Mouse (Mus musculus) stomach, embryonic 15.5 days (tissue): ENCODE results near the gene Pcgf1. TPM values are rescaled to one million over a fixed set of nuclear protein-coding genes. Genes with fewer than 3 reads are reported as not detected.

Experiments
- ATAC-seq: fragments of 200-750 bp; cut with Nextera tagmentation; 2 replicates; pipeline ENCODE4 v1.8.0; 2017; ENCODE audit warnings: low read depth, moderate number of reproducible peaks, moderate TSS enrichment; ENCODE audit not compliant: insufficient read depth, low FRiP score
- H3K27ac ChIP-seq: fragments of 300-500 bp; sonication (generic); 2 replicates; pipeline ENCODE4 v1.5.1; 2015; ENCODE audit warnings: mild to moderate bottlenecking, inconsistent platforms
- H3K27me3 ChIP-seq: fragments of 300-500 bp; sonication (generic); replicated peaks from 2 replicates; pipeline ENCODE4 v1.6.1; 2015; ENCODE audit warnings: inconsistent platforms
- H3K36me3 ChIP-seq: fragments of 300-500 bp; sonication (generic); 2 replicates; pipeline ENCODE4 v1.6.1; 2015; ENCODE audit warnings: inconsistent platforms
- H3K4me1 ChIP-seq: fragments of 300-500 bp; sonication (generic); 2 replicates; pipeline ENCODE4 v1.6.1; 2015; ENCODE audit warnings: inconsistent platforms
- H3K4me2 ChIP-seq: fragments of 300-500 bp; sonication (generic); 2 replicates; pipeline ENCODE4 v1.6.1; 2015; ENCODE audit warnings: mild to moderate bottlenecking, inconsistent platforms
- H3K4me3 ChIP-seq: fragments of 300-500 bp; sonication (generic); replicated peaks from 2 replicates; pipeline ENCODE4 v1.5.1; 2015; ENCODE audit warnings: inconsistent platforms
- H3K9ac ChIP-seq: fragments of 300-500 bp; sonication (generic); 2 replicates; pipeline ENCODE4 v1.6.1; 2015; ENCODE audit warnings: inconsistent platforms
- H3K9me3 ChIP-seq: fragments of 300-500 bp; sonication (generic); 2 replicates; pipeline ENCODE4 v1.6.1; 2016; ENCODE audit warnings: inconsistent platforms
- WGBS: fragments of 180-500 bp; shearing (Covaris S2); methylation state at CpG from one replicate; pipeline ENCODE4 v1.1.7; 2015; 5-methylcytosine and 5-hydroxymethylcytosine counted together
- polyA plus RNA-seq: library from polyadenylated mRNA; unstranded; fragments of >200 nt; fragmentation: Nextera tagmentation; extraction: Ambion mirVana; gene quantifications from 2 replicates; pipeline ENCODE4 v1.2.1, GENCODE M21; 2015

Gene Pcgf1
- polyA plus RNA-seq, 1 experiment from 2014 or later, result 34.6 TPM

- no peaks in the 10 kb centered on the region for H3K36me3 ChIP-seq
- peak; percentile 88 for ATAC-seq
- H3K9ac ChIP-seq, result peak within 1 kb of the TSS; percentile 94
- WGBS, result under 1% methylated on average over 76 of the region's 76 CpGs
- H3K27me3 ChIP-seq, result no peaks in the 10 kb centered on the region
- H3K4me3 ChIP-seq, result peak within 1 kb of the TSS; percentile 88
- H3K9me3 ChIP-seq, result no peaks in the 10 kb centered on the region
- H3K27ac ChIP-seq, result peak within 1 kb of the TSS; percentile 85
- H3K4me1 ChIP-seq, result peaks cover 18% of the 10 kb centered on the region
- peak within 1 kb of the TSS; percentile 91 for H3K4me2 ChIP-seq
Measured at GRCm38 (mm10) chr6:83108762-83109668, 31.3 kb downstream of the Pcgf1 start, which contains the start of gene Mrpl53. Gene Mrpl53, plus strand, starts transcription at chr6:83109040.

GRCm38 (mm10) chr6:83111510-83112136, 34.0 kb downstream of the Pcgf1 start:
- H3K4me1 ChIP-seq, result peaks cover 31% of the 10 kb centered on the region
- H3K4me3 ChIP-seq, result no peak overlapping the region
- no peaks in the 10 kb centered on the region for H3K9me3 ChIP-seq
- 82% methylated on average over 4 of the region's 4 CpGs for WGBS
- no peak overlapping the region for H3K4me2 ChIP-seq
- H3K27ac ChIP-seq, result no peak overlapping the region
- H3K9ac ChIP-seq, result no peak overlapping the region
- H3K27me3 ChIP-seq, result no peaks in the 10 kb centered on the region
- ATAC-seq, result no peak
- H3K36me3 ChIP-seq, result peaks cover under 1% of the 10 kb centered on the region; the same call in 1 of the 2 replicates

- peak within 1 kb of the TSS; percentile 86 for H3K27ac ChIP-seq
- peak within 1 kb of the TSS; percentile 66 for H3K9ac ChIP-seq
- peaks cover 34% of the 10 kb centered on the region for H3K4me1 ChIP-seq
- ATAC-seq, result peak; percentile 90
- peak within 1 kb of the TSS; percentile 68 for H3K4me3 ChIP-seq
- no peaks in the 10 kb centered on the region for H3K27me3 ChIP-seq
- H3K4me2 ChIP-seq, result peak within 1 kb of the TSS; percentile 88
- no peaks in the 10 kb centered on the region for H3K9me3 ChIP-seq
- WGBS, result under 1% methylated on average over 55 of the region's 58 CpGs
- H3K36me3 ChIP-seq, result peaks cover 18% of the 10 kb centered on the region
Measured at GRCm38 (mm10) chr6:83115011-83115671, 37.5 kb downstream of the Pcgf1 start, which contains the start of gene Mogs. Gene Mogs, plus strand, starts transcription at chr6:83115496.

GRCm38 (mm10) chr6:83115682-83116372, 38.2 kb downstream of the Pcgf1 start:
- peak overlapping the region; percentile 86 for H3K27ac ChIP-seq
- no peaks in the 10 kb centered on the region for H3K27me3 ChIP-seq
- H3K9me3 ChIP-seq, result no peaks in the 10 kb centered on the region
- H3K4me1 ChIP-seq, result peaks cover 39% of the 10 kb centered on the region
- peak; percentile 54 for ATAC-seq
- peak overlapping the region; percentile 68 for H3K4me3 ChIP-seq
- peak overlapping the region; percentile 66 for H3K9ac ChIP-seq
- H3K36me3 ChIP-seq, result peaks cover 18% of the 10 kb centered on the region
- peak overlapping the region; percentile 88 for H3K4me2 ChIP-seq
- WGBS, result 1% methylated on average over 38 of the region's 48 CpGs

DNA sequence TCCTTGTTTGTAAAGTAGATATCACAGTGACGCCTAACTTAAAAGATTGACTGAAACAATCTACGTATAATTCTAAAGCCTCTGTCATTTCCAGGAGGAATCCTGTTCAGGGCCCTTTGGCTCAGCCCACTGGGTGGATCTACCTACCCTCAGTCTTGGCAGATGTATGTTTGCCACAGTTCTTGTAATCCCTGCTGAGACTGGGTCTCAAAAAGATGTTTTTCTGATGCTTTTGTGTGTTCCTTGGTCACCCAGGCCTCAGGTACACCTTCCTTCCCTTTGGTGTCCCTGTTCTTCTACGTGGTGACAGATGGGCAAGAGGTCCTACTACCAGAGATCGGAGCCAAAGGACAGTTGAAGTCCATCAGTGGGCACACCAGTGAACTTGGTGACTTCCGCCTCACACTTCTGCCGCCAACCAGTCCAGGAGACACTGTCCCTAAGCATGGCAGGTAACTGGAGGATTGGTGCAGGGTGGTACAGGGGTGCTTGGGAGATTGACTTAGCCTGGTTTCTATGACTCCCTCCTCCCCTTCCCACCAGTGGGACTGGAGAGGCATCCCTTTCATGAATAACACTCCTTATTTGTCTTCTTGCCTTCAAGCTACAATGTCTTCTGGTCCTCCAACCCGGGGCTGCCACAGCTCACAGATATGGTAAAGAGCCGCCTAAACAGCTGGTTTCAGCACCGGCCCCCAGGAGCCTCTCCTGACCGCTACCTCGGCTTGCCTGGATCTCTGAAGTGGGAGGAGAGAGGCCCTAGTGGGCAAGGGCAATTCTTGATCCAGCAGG, 38.9 kb downstream of the Pcgf1 start:
- peak overlapping the region; percentile 68 for H3K4me3 ChIP-seq
- H3K9ac ChIP-seq, result peak overlapping the region; percentile 66; the same call in 1 of the 2 replicates
- H3K27me3 ChIP-seq, result no peaks in the 10 kb centered on the region
- WGBS, result 65% methylated on average over 11 of the region's 11 CpGs
- peak overlapping the region; percentile 88 for H3K4me2 ChIP-seq
- no peak for ATAC-seq
- peaks cover 39% of the 10 kb centered on the region for H3K4me1 ChIP-seq
- H3K36me3 ChIP-seq, result peaks cover 18% of the 10 kb centered on the region
- no peak overlapping the region for H3K27ac ChIP-seq
- no peaks in the 10 kb centered on the region for H3K9me3 ChIP-seq

- H3K9ac ChIP-seq, result no peak overlapping the region
- H3K27me3 ChIP-seq, result no peaks in the 10 kb centered on the region
- 83% methylated on average over 4 of the region's 4 CpGs for WGBS
- peaks cover 18% of the 10 kb centered on the region for H3K36me3 ChIP-seq
- peak overlapping the region; percentile 88; the same call in 1 of the 2 replicates for H3K4me2 ChIP-seq
- peaks cover 40% of the 10 kb centered on the region for H3K4me1 ChIP-seq
- no peaks in the 10 kb centered on the region for H3K9me3 ChIP-seq
- no peak for ATAC-seq
- H3K4me3 ChIP-seq, result no peak overlapping the region
- H3K27ac ChIP-seq, result no peak overlapping the region
Measured at GRCm38 (mm10) chr6:83117165-83117438, 39.4 kb downstream of the Pcgf1 start.

- H3K9ac ChIP-seq, result no peak overlapping the region
- H3K4me3 ChIP-seq, result no peak overlapping the region
- no peak for ATAC-seq
- H3K4me1 ChIP-seq, result peaks cover 46% of the 10 kb centered on the region
- peaks cover 18% of the 10 kb centered on the region for H3K36me3 ChIP-seq
- H3K9me3 ChIP-seq, result no peaks in the 10 kb centered on the region
- 83% methylated on average over 13 of the region's 13 CpGs for WGBS
- no peaks in the 10 kb centered on the region for H3K27me3 ChIP-seq
- H3K4me2 ChIP-seq, result no peak overlapping the region
- H3K27ac ChIP-seq, result no peak overlapping the region
Measured at GRCm38 (mm10) chr6:83117616-83118015, 39.9 kb downstream of the Pcgf1 start.

- H3K4me1 ChIP-seq, result peaks cover 52% of the 10 kb centered on the region
- 81% methylated on average over 11 of the region's 11 CpGs for WGBS
Measured at GRCm38 (mm10) chr6:83118369-83118768, 40.7 kb downstream of the Pcgf1 start.

GRCm38 (mm10) chr6:83118825-83119733, 41.4 kb downstream of the Pcgf1 start:
- Histone ChIP-seq H3K4me1 (peaks cover 55% of the 10 kb centered on the region), H3K4me2 (no peak overlapping the region), H3K9ac (no peak overlapping the region), H3K9me3 (no peaks in the 10 kb centered on the region), H3K4me3 (no peak overlapping the region), H3K36me3 (peaks cover 18% of the 10 kb centered on the region), H3K27me3 (no peaks in the 10 kb centered on the region), H3K27ac (no peak overlapping the region)
- ATAC-seq, result no peak
- WGBS, result 75% methylated on average over 14 of the region's 14 CpGs

More at GRCm38 (mm10) chr6:83118369-83118768, 40.7 kb downstream of the Pcgf1 start:
- H3K27me3 ChIP-seq, result no peaks in the 10 kb centered on the region
- peaks cover 18% of the 10 kb centered on the region for H3K36me3 ChIP-seq
- no peak overlapping the region for H3K4me3 ChIP-seq
- no peak for ATAC-seq
- no peaks in the 10 kb centered on the region for H3K9me3 ChIP-seq
- H3K9ac ChIP-seq, result no peak overlapping the region
- H3K27ac ChIP-seq, result no peak overlapping the region
- no peak overlapping the region for H3K4me2 ChIP-seq

GRCm38 (mm10) chr6:83119734-83120051, 42.0 kb downstream of the Pcgf1 start:
- H3K4me2 ChIP-seq, result peak overlapping the region; percentile 97; the same call in 1 of the 2 replicates
- H3K9ac ChIP-seq, result no peak overlapping the region
- H3K27me3 ChIP-seq, result no peaks in the 10 kb centered on the region
- H3K4me1 ChIP-seq, result peaks cover 57% of the 10 kb centered on the region
- 78% methylated on average over 7 of the region's 7 CpGs for WGBS
- no peaks in the 10 kb centered on the region for H3K9me3 ChIP-seq
- no peak overlapping the region; the same call in 1 of the 2 replicates for H3K4me3 ChIP-seq
- peaks cover 18% of the 10 kb centered on the region for H3K36me3 ChIP-seq
- no peak overlapping the region for H3K27ac ChIP-seq
- ATAC-seq, result no peak
